Mouse (Mus musculus) liver, postnatal 0 days (tissue): ENCODE data around the gene Th. TPM values are rescaled to one million over a fixed set of nuclear protein-coding genes. Genes with fewer than 3 reads are reported as not detected.

Experiments
- ATAC-seq: fragments of 200-750 bp; cut with Nextera tagmentation; 2 replicates; pipeline ENCODE4 v1.8.0; 2017; ENCODE audit warnings: mild to moderate bottlenecking, moderate library complexity
- DNase-seq: peaks from one replicate; pipeline ENCODE4 v3.0.0-alpha.2; 2016
- H3K27ac ChIP-seq: fragments of 300-500 bp; sonication (generic); 2 replicates; pipeline ENCODE4 v1.5.1; 2014; ENCODE audit warnings: antibody characterized with exemption, moderate library complexity, mild to moderate bottlenecking, low read depth
- H3K27me3 ChIP-seq: fragments of 300-500 bp; sonication (generic); 2 replicates; pipeline ENCODE4 v1.6.1; 2014; ENCODE audit warnings: low read length, control low read depth, mixed read lengths; ENCODE audit not compliant: insufficient read depth
- H3K36me3 ChIP-seq: fragments of 300-500 bp; sonication (generic); replicated peaks from 2 replicates; pipeline ENCODE4 v1.6.1; 2014; ENCODE audit warnings: mild to moderate bottlenecking, control low read depth, low read length, moderate library complexity, mixed read lengths; ENCODE audit not compliant: insufficient read depth
- H3K4me1 ChIP-seq: fragments of 300-500 bp; sonication (generic); 2 replicates; pipeline ENCODE4 v1.6.1; 2014; ENCODE audit warnings: antibody characterized with exemption, mild to moderate bottlenecking, control low read depth; ENCODE audit not compliant: insufficient read depth
- H3K4me2 ChIP-seq: fragments of 300-500 bp; sonication (generic); 2 replicates; pipeline ENCODE4 v1.6.1; 2014; ENCODE audit warnings: low read depth, mild to moderate bottlenecking, low read length, moderate library complexity, mixed read lengths
- H3K4me3 ChIP-seq: fragments of 300-500 bp; sonication (generic); 2 replicates; pipeline ENCODE4 v1.5.1; 2014; ENCODE audit warnings: low read depth, low read length
- H3K9ac ChIP-seq: fragments of 300-500 bp; sonication (generic); replicated peaks from 2 replicates; pipeline ENCODE4 v1.6.1; 2014; ENCODE audit warnings: mild to moderate bottlenecking, moderate library complexity
- H3K9me3 ChIP-seq: fragments of 300-500 bp; sonication (generic); 2 replicates; pipeline ENCODE4 v1.6.1; 2016; ENCODE audit warnings: mild to moderate bottlenecking, control low read depth, low read length, mixed read lengths
- CTCF ChIP-seq: sonication (generic); IDR thresholded peaks from 2 replicates; pipeline ENCODE4 v1.5.1; 2016; ENCODE audit warnings: antibody characterized with exemption, low read depth
- EP300 ChIP-seq: IDR thresholded peaks from 2 replicates; pipeline ENCODE4 v1.6.1; 2016; ENCODE audit warnings: antibody characterized with exemption, low read depth, mild to moderate bottlenecking
- WGBS: fragments of 180-500 bp; shearing (Covaris S2); extraction: QIAGEN DNeasy Blood & Tissue Kit; methylation state at CpG from one replicate; pipeline ENCODE4 v1.1.7; 2014; ENCODE audit not compliant: insufficient replicate concordance; 5-methylcytosine and 5-hydroxymethylcytosine counted together
- polyA plus RNA-seq: library from polyadenylated mRNA; unstranded; fragments of >200 nt; fragmentation: Nextera tagmentation; extraction: Ambion mirVana; gene quantifications from 2 replicates; pipeline ENCODE4 v1.2.1, GENCODE M21; 2015

The Th gene
- polyA plus RNA-seq, 1 experiment from 2014 or later = not detected

- no peak overlapping the region for H3K4me2 ChIP-seq
- H3K27ac ChIP-seq = no peak overlapping the region
- no peak overlapping the region for H3K9ac ChIP-seq
- DNase-seq (no peak), ATAC-seq (no peak)
- no peak overlapping the region for H3K4me3 ChIP-seq
- no peaks in the 10 kb centered on the region for H3K27me3 ChIP-seq
- H3K9me3 ChIP-seq = no peaks in the 10 kb centered on the region
- H3K4me1 ChIP-seq = no peaks in the 10 kb centered on the region
- no peak for TF ChIP-seq EP300
- no peak for TF ChIP-seq CTCF
- 49% methylated on average over 2 of the region's 2 CpGs for WGBS
- H3K36me3 ChIP-seq = no peaks in the 10 kb centered on the region
These were observed 25.1 kb upstream of the Th start for GRCm38 (mm10) chr7:142956018-142956417.

GRCm38 (mm10) chr7:142949568-142949967, 18.6 kb upstream of the Th start:
- DNase-seq = no peak
- H3K4me1 ChIP-seq = no peaks in the 10 kb centered on the region
- H3K36me3 ChIP-seq = no peaks in the 10 kb centered on the region
- H3K9ac ChIP-seq = no peak overlapping the region
- H3K27ac ChIP-seq = no peak overlapping the region
- no peak overlapping the region for H3K4me2 ChIP-seq
- H3K9me3 ChIP-seq = no peaks in the 10 kb centered on the region
- WGBS = 8% methylated on average over 1 of the region's 1 CpGs
- no peaks in the 10 kb centered on the region for H3K27me3 ChIP-seq
- no peak for TF ChIP-seq CTCF
- no peak for TF ChIP-seq EP300
- H3K4me3 ChIP-seq = no peak overlapping the region
- ATAC-seq = no peak

GRCm38 (mm10) chr7:142937631-142938030, 6.7 kb upstream of the Th start:
- TF ChIP-seq CTCF (no peak), EP300 (no peak)
- no peak overlapping the region for H3K27ac ChIP-seq
- no peaks in the 10 kb centered on the region for H3K9me3 ChIP-seq
- H3K36me3 ChIP-seq = no peaks in the 10 kb centered on the region
- no peaks in the 10 kb centered on the region for H3K27me3 ChIP-seq
- no peaks in the 10 kb centered on the region for H3K4me1 ChIP-seq
- no peak overlapping the region for H3K4me2 ChIP-seq
- ATAC-seq = no peak
- no peak overlapping the region for H3K9ac ChIP-seq
- DNase-seq = no peak
- no peak overlapping the region for H3K4me3 ChIP-seq

GRCm38 (mm10) chr7:142935708-142936107, 4.8 kb upstream of the Th start:
- 68% methylated on average over 14 of the region's 14 CpGs for WGBS
- Histone ChIP-seq H3K9me3 (no peaks in the 10 kb centered on the region), H3K4me1 (no peaks in the 10 kb centered on the region), H3K4me3 (no peak overlapping the region), H3K9ac (no peak overlapping the region), H3K27me3 (no peaks in the 10 kb centered on the region), H3K4me2 (no peak overlapping the region), H3K27ac (no peak overlapping the region), H3K36me3 (no peaks in the 10 kb centered on the region)
- no peak for DNase-seq
- no peak for ATAC-seq
- TF ChIP-seq CTCF = no peak
- TF ChIP-seq EP300 = no peak

- Histone ChIP-seq H3K4me1 (no peaks in the 10 kb centered on the region), H3K27ac (no peak overlapping the region), H3K4me3 (no peak overlapping the region), H3K9me3 (no peaks in the 10 kb centered on the region), H3K27me3 (no peaks in the 10 kb centered on the region), H3K4me2 (no peak overlapping the region), H3K36me3 (no peaks in the 10 kb centered on the region), H3K9ac (no peak overlapping the region)
- ATAC-seq = no peak
- WGBS = 54% methylated on average over 3 of the region's 3 CpGs
- no peak for DNase-seq
- TF ChIP-seq EP300 = no peak
- no peak for TF ChIP-seq CTCF
These were observed 1.5 kb upstream of the Th start for GRCm38 (mm10) chr7:142932469-142932868.

GRCm38 (mm10) chr7:142929516-142929915, 1.4 kb downstream of the Th start:
- DNase-seq = no peak
- Histone ChIP-seq H3K4me1 (no peaks in the 10 kb centered on the region), H3K4me2 (no peak overlapping the region), H3K27me3 (no peaks in the 10 kb centered on the region), H3K36me3 (no peaks in the 10 kb centered on the region), H3K9ac (no peak overlapping the region), H3K9me3 (no peaks in the 10 kb centered on the region), H3K27ac (no peak overlapping the region), H3K4me3 (no peak overlapping the region)
- TF ChIP-seq EP300 (no peak), CTCF (no peak)
- 85% methylated on average over 2 of the region's 2 CpGs for WGBS
- ATAC-seq = no peak

GRCm38 (mm10) chr7:142927293-142927692, 3.6 kb downstream of the Th start:
- no peak for DNase-seq
- Histone ChIP-seq H3K27me3 (no peaks in the 10 kb centered on the region), H3K4me3 (no peak overlapping the region), H3K4me2 (no peak overlapping the region), H3K27ac (no peak overlapping the region), H3K4me1 (no peaks in the 10 kb centered on the region), H3K9ac (no peak overlapping the region), H3K9me3 (no peaks in the 10 kb centered on the region), H3K36me3 (no peaks in the 10 kb centered on the region)
- WGBS = 68% methylated on average over 8 of the region's 8 CpGs
- no peak for ATAC-seq
- no peak for TF ChIP-seq EP300
- TF ChIP-seq CTCF = no peak
